Mouse (Mus musculus): ENCODE measurements around the gene Gm49661. TPM values are rescaled to one million over a fixed set of nuclear protein-coding genes. Genes with fewer than 3 reads are reported as not detected.
A peak's percentile ranks its signal among the peaks of the same experiment; 100 is the strongest.

Gm49661 gene
- polyA plus RNA-seq, 1 experiment from 2014 or later, result 1.1 TPM

GRCm38 (mm10) chr8:84970135-84970790 is 1.0 kb upstream of the Gm49661 start:
- peak overlapping the region; percentile 51 for H3K4me3 ChIP-seq (ENCODE audit: low read depth, low read length)
- ATAC-seq (no peak), DNase-seq (ENCODE audit: low spot score) (no peak)
- H3K4me1 ChIP-seq (ENCODE audit: insufficient read depth, low read depth, low read length), result peaks cover 20% of the 10 kb centered on the region; the same call in 1 of the 2 replicates
- TF ChIP-seq EP300 (IDR thresholded peaks at IDR 0.05), result no peak
- no peak for TF ChIP-seq CTCF (IDR thresholded peaks at IDR 0.05)
- H3K9me3 ChIP-seq (ENCODE audit: low read length), result no peaks in the 10 kb centered on the region
- peaks cover 3% of the 10 kb centered on the region; the same call in 1 of the 2 replicates for H3K36me3 ChIP-seq (ENCODE audit: insufficient read depth, low read length)
- H3K9ac ChIP-seq (replicated peaks; ENCODE audit: low read depth), result peak overlapping the region; percentile 54
- WGBS, result 5% methylated on average over 21 of the region's 21 CpGs
- H3K27ac ChIP-seq (ENCODE audit: low read length), result peak overlapping the region; percentile 65; the same call in 1 of the 2 replicates
- no peaks in the 10 kb centered on the region for H3K27me3 ChIP-seq (replicated peaks; ENCODE audit: insufficient read depth, low read length)
- peak overlapping the region; percentile 87 for H3K4me2 ChIP-seq (replicated peaks; ENCODE audit: low read depth, low read length)

GRCm38 (mm10) chr8:84968650-84969049 is 583 bp downstream of the Gm49661 start:
- DNase-seq (ENCODE audit: low spot score) (peak; percentile 56), ATAC-seq (no peak)
- Histone ChIP-seq H3K4me1 (ENCODE audit: insufficient read depth, low read depth, low read length) (peaks cover 24% of the 10 kb centered on the region; the same call in 1 of the 2 replicates), H3K4me2 (replicated peaks; ENCODE audit: low read depth, low read length) (peak overlapping the region; percentile 87), H3K9ac (replicated peaks; ENCODE audit: low read depth) (peak overlapping the region; percentile 54; the same call in 1 of the 2 replicates), H3K36me3 (ENCODE audit: insufficient read depth, low read length) (peaks cover 3% of the 10 kb centered on the region; the same call in 1 of the 2 replicates), H3K9me3 (ENCODE audit: low read length) (no peaks in the 10 kb centered on the region), H3K4me3 (ENCODE audit: low read depth, low read length) (peak overlapping the region; percentile 51), H3K27ac (ENCODE audit: low read length) (peak overlapping the region; percentile 87), H3K27me3 (replicated peaks; ENCODE audit: insufficient read depth, low read length) (no peaks in the 10 kb centered on the region)
- TF ChIP-seq EP300 (IDR thresholded peaks at IDR 0.05), result no peak
- TF ChIP-seq CTCF (IDR thresholded peaks at IDR 0.05), result no peak
- 4% methylated on average over 2 of the region's 2 CpGs for WGBS

- no peaks in the 10 kb centered on the region for H3K27me3 ChIP-seq (replicated peaks; ENCODE audit: insufficient read depth, low read length)
- H3K4me3 ChIP-seq (ENCODE audit: low read depth, low read length), result no peak overlapping the region
- H3K27ac ChIP-seq (ENCODE audit: low read length), result 0 out of 2 replicates have a peak overlapping the region, but pooled peaks have one; percentile 87
- no peak for TF ChIP-seq EP300 (IDR thresholded peaks at IDR 0.05)
- no peak for TF ChIP-seq CTCF (IDR thresholded peaks at IDR 0.05)
- no peak for DNase-seq (ENCODE audit: low spot score)
- no peak for ATAC-seq
- H3K36me3 ChIP-seq (ENCODE audit: insufficient read depth, low read length), result peaks cover 3% of the 10 kb centered on the region; the same call in 1 of the 2 replicates
- no peaks in the 10 kb centered on the region for H3K9me3 ChIP-seq (ENCODE audit: low read length)
- peaks cover 24% of the 10 kb centered on the region; the same call in 1 of the 2 replicates for H3K4me1 ChIP-seq (ENCODE audit: insufficient read depth, low read depth, low read length)
- no peak overlapping the region for H3K9ac ChIP-seq (replicated peaks; ENCODE audit: low read depth)
- 86% methylated on average over 13 of the region's 13 CpGs for WGBS
- H3K4me2 ChIP-seq (replicated peaks; ENCODE audit: low read depth, low read length), result no peak overlapping the region
Observed at GRCm38 (mm10) chr8:84967532-84968304, 1.5 kb downstream of the Gm49661 start.

GRCm38 (mm10) chr8:84966603-84967002 is 2.6 kb downstream of the Gm49661 start:
- peak; percentile 34 for ATAC-seq
- TF ChIP-seq EP300 (IDR thresholded peaks at IDR 0.05), result peak; percentile 53
- TF ChIP-seq CTCF (IDR thresholded peaks at IDR 0.05), result no peak
- H3K36me3 ChIP-seq (ENCODE audit: insufficient read depth, low read length), result 0 out of 2 replicates have a peak, but pooled peaks cover under 1% of the 10 kb centered on the region

GRCm38 (mm10) chr8:84965731-84966291 is 3.4 kb downstream of the Gm49661 start:
- ATAC-seq (peak; percentile 94), DNase-seq (ENCODE audit: low spot score) (peak; percentile 99)
- H3K4me1 ChIP-seq (ENCODE audit: insufficient read depth, low read depth, low read length), result peaks cover 23% of the 10 kb centered on the region; the same call in 1 of the 2 replicates
- no peaks in the 10 kb centered on the region for H3K9me3 ChIP-seq (ENCODE audit: low read length)
- no peaks in the 10 kb centered on the region for H3K27me3 ChIP-seq (replicated peaks; ENCODE audit: insufficient read depth, low read length)
- peak overlapping the region; percentile 35; the same call in 1 of the 2 replicates for H3K27ac ChIP-seq (ENCODE audit: low read length)
- H3K4me3 ChIP-seq (ENCODE audit: low read depth, low read length), result peak overlapping the region; percentile 53
- WGBS, result under 1% methylated on average over 41 of the region's 41 CpGs
- H3K4me2 ChIP-seq (replicated peaks; ENCODE audit: low read depth, low read length), result peak overlapping the region; percentile 87
- no peak for TF ChIP-seq EP300 (IDR thresholded peaks at IDR 0.05)
- TF ChIP-seq CTCF (IDR thresholded peaks at IDR 0.05), result peak; percentile 1; the same call in 1 of the 2 replicates
- H3K9ac ChIP-seq (replicated peaks; ENCODE audit: low read depth), result peak overlapping the region; percentile 46; the same call in 1 of the 2 replicates
- H3K36me3 ChIP-seq (ENCODE audit: insufficient read depth, low read length), result no peaks in the 10 kb centered on the region

More at GRCm38 (mm10) chr8:84966603-84967002, 2.6 kb downstream of the Gm49661 start:
- Histone ChIP-seq H3K9ac (replicated peaks; ENCODE audit: low read depth) (no peak overlapping the region), H3K9me3 (ENCODE audit: low read length) (no peaks in the 10 kb centered on the region), H3K4me2 (replicated peaks; ENCODE audit: low read depth, low read length) (0 out of 2 replicates have a peak overlapping the region, but pooled peaks have one; percentile 17), H3K4me3 (ENCODE audit: low read depth, low read length) (no peak overlapping the region), H3K27ac (ENCODE audit: low read length) (peak overlapping the region; percentile 57; the same call in 1 of the 2 replicates), H3K27me3 (replicated peaks; ENCODE audit: insufficient read depth, low read length) (no peaks in the 10 kb centered on the region), H3K4me1 (ENCODE audit: insufficient read depth, low read depth, low read length) (peaks cover 24% of the 10 kb centered on the region; the same call in 1 of the 2 replicates)
- 27% methylated on average over 3 of the region's 3 CpGs for WGBS
- peak; percentile 38 for DNase-seq (ENCODE audit: low spot score)
